Mouse (Mus musculus) fibroblast of lung, adult 2 months (primary cell): ENCODE results near the gene Gm17482.

Experiments
- DNase-seq: peaks from one replicate; pipeline ENCODE4 v3.0.0-alpha.2; 2011; ENCODE audit warnings: low read depth

Gene Gm17482

GRCm38 (mm10) chr6:115245500-115246058 lies 18.4 kb downstream of the Gm17482 start:
- no peak for DNase-seq

- no peak for DNase-seq
These were observed 24.4 kb downstream of the Gm17482 start for GRCm38 (mm10) chr6:115251531-115251985.

- DNase-seq = no peak
These were observed 25.1 kb downstream of the Gm17482 start, which contains the start of gene Timp4 for GRCm38 (mm10) chr6:115252099-115252873. Gene Timp4, minus strand, starts transcription at chr6:115252205.

- no peak for DNase-seq
These were observed 28.0 kb downstream of the Gm17482 start for GRCm38 (mm10) chr6:115255171-115255570.

- DNase-seq = no peak
These were observed 33.4 kb downstream of the Gm17482 start for GRCm38 (mm10) chr6:115260507-115260906.

- no peak for DNase-seq
These were observed 39.6 kb downstream of the Gm17482 start for GRCm38 (mm10) chr6:115266791-115267190.

GRCm38 (mm10) chr6:115267916-115268315 lies 40.8 kb downstream of the Gm17482 start:
- peak; percentile 60 for DNase-seq

- DNase-seq = no peak
These were observed 41.6 kb downstream of the Gm17482 start for GRCm38 (mm10) chr6:115268551-115269385.

- DNase-seq = no peak
These were observed 42.4 kb downstream of the Gm17482 start for GRCm38 (mm10) chr6:115269561-115269960.

GRCm38 (mm10) chr6:115270085-115270484 lies 42.9 kb downstream of the Gm17482 start:
- DNase-seq = no peak

GRCm38 (mm10) chr6:115271326-115271725 lies 44.2 kb downstream of the Gm17482 start:
- no peak for DNase-seq

- DNase-seq = peak; percentile 84
These were observed 44.7 kb downstream of the Gm17482 start for GRCm38 (mm10) chr6:115271866-115272271.

- no peak for DNase-seq
These were observed 46.2 kb downstream of the Gm17482 start for GRCm38 (mm10) chr6:115273346-115273745.

GRCm38 (mm10) chr6:115274705-115275104 lies 47.6 kb downstream of the Gm17482 start:
- DNase-seq = no peak

- no peak for DNase-seq
These were observed 48.1 kb downstream of the Gm17482 start for GRCm38 (mm10) chr6:115275116-115275815.

- DNase-seq = no peak
These were observed 50.9 kb downstream of the Gm17482 start for GRCm38 (mm10) chr6:115278086-115278485.

- no peak for DNase-seq
These were observed 52.5 kb downstream of the Gm17482 start for GRCm38 (mm10) chr6:115279639-115280038.

- peak; percentile 56 for DNase-seq
These were observed 57.0 kb downstream of the Gm17482 start for GRCm38 (mm10) chr6:115284153-115284552.

- no peak for DNase-seq
These were observed 59.3 kb downstream of the Gm17482 start for GRCm38 (mm10) chr6:115286441-115286840.

GRCm38 (mm10) chr6:115288223-115288622 lies 61.1 kb downstream of the Gm17482 start:
- DNase-seq = no peak

GRCm38 (mm10) chr6:115290561-115290960 lies 63.4 kb downstream of the Gm17482 start:
- DNase-seq = no peak

GRCm38 (mm10) chr6:115291068-115291467 lies 63.9 kb downstream of the Gm17482 start:
- DNase-seq = no peak
